Mouse (Mus musculus) limb, embryonic 13.5 days (tissue): ENCODE measurements at regions not wholly inside any gene's neighbourhood (a gene's known extent, or its start where the extent isn't known, plus 50 kb on each side); places are given as distances from the start of the nearest gene placed in this dataset.
"Not testable (repeated sequence)": the region's sequence is repeated elsewhere in the genome, so short reads cannot be mapped to it uniquely, and the experiment has no call there.

ENCODE experiments used
- ATAC-seq: fragments of 200-750 bp; cut with Nextera tagmentation; 2 replicates; pipeline ENCODE4 v1.8.0; 2017; ENCODE audit warnings: low read depth, moderate number of reproducible peaks, moderate TSS enrichment; ENCODE audit not compliant: low FRiP score
- H3K27ac ChIP-seq: fragments of 300-500 bp; sonication (generic); 2 replicates; pipeline ENCODE4 v1.5.1; 2015; ENCODE audit warnings: inconsistent platforms, mild to moderate bottlenecking, moderate library complexity
- H3K27me3 ChIP-seq: fragments of 300-500 bp; sonication (generic); 2 replicates; pipeline ENCODE4 v1.6.1; 2015; ENCODE audit warnings: mild to moderate bottlenecking, inconsistent platforms
- H3K36me3 ChIP-seq: fragments of 300-500 bp; sonication (generic); 2 replicates; pipeline ENCODE4 v1.6.1; 2015; ENCODE audit warnings: inconsistent platforms, mild to moderate bottlenecking, moderate library complexity
- H3K4me1 ChIP-seq: fragments of 300-500 bp; sonication (generic); 2 replicates; pipeline ENCODE4 v1.6.1; 2015; ENCODE audit warnings: inconsistent platforms
- H3K4me2 ChIP-seq: fragments of 300-500 bp; sonication (generic); replicated peaks from 2 replicates; pipeline ENCODE4 v1.6.1; 2015; ENCODE audit warnings: inconsistent platforms, mild to moderate bottlenecking, moderate library complexity
- H3K4me3 ChIP-seq: fragments of 300-500 bp; sonication (generic); 2 replicates; pipeline ENCODE4 v1.5.1; 2015; ENCODE audit warnings: moderate library complexity, mild to moderate bottlenecking, inconsistent platforms
- H3K9ac ChIP-seq: fragments of 300-500 bp; sonication (generic); 2 replicates; pipeline ENCODE4 v1.6.1; 2015; ENCODE audit warnings: mild to moderate bottlenecking, inconsistent platforms
- H3K9me3 ChIP-seq: fragments of 300-500 bp; sonication (generic); 2 replicates; pipeline ENCODE4 v1.6.1; 2016; ENCODE audit warnings: inconsistent platforms
- WGBS: fragments of 180-500 bp; shearing (Covaris S2); methylation state at CpG from one replicate; pipeline ENCODE4 v1.1.7; 2015; 5-methylcytosine and 5-hydroxymethylcytosine counted together

DNA sequence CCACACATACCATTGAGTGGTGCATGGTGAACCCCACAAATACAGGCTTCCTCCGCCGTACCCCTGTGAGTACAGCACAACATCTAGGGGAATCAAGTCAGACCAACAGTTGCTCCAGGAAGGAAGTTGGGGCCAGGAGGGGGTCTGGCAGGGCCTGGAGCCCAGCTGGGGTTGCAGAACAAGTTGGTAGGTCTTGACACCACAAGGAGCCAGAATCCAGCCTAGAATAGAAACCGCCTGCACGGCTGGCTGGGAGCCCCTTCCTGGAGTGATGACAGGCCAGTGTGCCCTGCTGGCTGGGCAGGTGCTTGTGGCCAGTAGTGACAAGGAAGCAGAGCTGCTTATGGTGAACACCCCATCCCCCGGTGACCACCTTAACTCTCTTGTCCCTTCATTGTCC lies 83.9 kb upstream of the Med13l start:
- Histone ChIP-seq H3K4me1 (peaks cover 38% of the 10 kb centered on the region), H3K27ac (no peak overlapping the region)

DNA sequence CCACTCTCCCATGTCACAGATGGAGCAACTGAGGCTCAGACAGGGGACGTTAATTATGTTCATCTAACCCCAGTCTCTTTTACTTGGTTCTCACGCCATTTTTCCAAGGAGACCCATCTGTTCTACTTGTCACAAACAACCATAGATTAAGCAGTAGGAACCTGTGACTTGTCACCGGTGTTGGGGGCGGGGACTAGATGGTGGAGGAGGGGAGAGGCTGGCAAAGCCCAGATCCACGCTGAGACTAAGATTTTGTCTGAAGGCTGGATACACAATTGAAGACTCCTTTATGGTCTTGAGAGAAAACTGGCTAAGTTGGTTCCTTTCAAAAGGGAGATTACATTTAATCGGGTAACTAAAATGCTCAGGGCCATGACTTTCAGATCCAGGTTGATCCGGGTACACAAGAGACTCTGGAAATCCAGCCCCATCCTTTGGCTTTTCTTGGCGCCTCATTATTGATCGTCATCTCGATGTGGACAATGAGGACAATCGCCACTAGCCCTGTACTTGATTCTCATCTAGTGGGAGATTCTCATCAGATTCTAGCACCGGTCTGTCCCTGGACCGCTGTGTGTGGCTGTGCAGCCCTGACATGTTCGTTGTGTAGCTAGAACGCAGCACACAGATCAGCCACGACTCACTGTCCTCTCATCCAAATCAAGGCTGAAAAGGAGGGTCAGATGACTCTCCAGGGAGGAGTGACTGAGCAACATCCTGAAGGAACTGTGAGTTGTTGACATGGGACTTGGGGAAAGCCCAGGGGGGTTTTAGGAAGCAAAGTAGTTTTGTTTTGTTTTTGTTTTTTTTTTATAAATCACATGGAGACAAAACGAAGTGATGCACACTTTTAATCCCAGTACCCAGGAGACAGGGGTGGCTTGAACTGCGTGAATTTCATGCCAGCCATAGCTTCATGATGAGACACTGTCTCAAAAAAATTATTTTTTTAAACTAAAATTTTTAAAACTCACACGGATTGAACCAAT lies 83.1 kb upstream of the Med13l start:
- Histone ChIP-seq H3K4me2 (peak overlapping the region; percentile 61), H3K27me3 (no peaks in the 10 kb centered on the region), H3K9ac (0 out of 2 replicates have a peak overlapping the region, but pooled peaks have one; percentile 26), H3K27ac (peak overlapping the region; percentile 28; the same call in 1 of the 2 replicates), H3K4me3 (peak overlapping the region; percentile 33), H3K9me3 (no peaks in the 10 kb centered on the region), H3K36me3 (no peaks in the 10 kb centered on the region), H3K4me1 (peaks cover 37% of the 10 kb centered on the region)
- 59% methylated on average over 19 of the region's 19 CpGs for WGBS
- no peak for ATAC-seq

More for the DNA sequence above, 83.9 kb upstream of the Med13l start:
- WGBS = 76% methylated on average over 5 of the region's 5 CpGs
- no peak overlapping the region for H3K9ac ChIP-seq
- ATAC-seq = no peak
- H3K4me2 ChIP-seq = no peak overlapping the region
- H3K27me3 ChIP-seq = no peaks in the 10 kb centered on the region
- no peaks in the 10 kb centered on the region for H3K9me3 ChIP-seq
- H3K4me3 ChIP-seq = no peak overlapping the region
- H3K36me3 ChIP-seq = no peaks in the 10 kb centered on the region

DNA sequence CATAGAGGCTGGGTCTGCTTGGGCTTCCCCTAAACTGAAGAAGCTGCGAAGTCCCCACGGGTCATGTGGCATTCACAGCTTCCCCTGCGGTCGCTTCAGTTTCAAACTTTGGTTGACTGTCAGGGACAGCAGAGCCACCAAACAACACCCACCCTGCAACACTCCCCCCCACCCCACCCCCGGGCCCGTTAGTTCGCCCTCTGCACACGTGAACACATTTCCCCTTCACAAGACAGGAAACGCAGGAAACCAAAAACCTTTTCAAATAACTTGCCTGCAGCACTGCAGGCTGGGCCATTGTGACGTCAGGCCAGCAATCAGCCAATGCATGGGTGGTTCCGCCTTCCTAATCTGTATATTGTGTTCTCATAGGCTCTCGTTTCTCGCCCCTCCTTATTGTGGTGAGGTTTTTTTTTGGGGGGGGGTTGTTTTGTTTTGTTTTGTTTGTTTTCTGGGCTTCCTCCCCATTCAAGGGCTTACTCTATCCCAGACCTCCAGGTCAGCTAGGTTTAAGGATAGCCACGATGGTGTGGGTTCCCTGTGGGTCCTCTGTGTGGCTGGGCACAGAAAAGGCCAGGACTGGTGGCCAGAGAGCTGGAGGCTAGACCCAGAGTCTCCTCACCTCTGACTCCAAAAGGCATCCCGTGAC lies 82.2 kb upstream of the Med13l start:
- Histone ChIP-seq H3K36me3 (no peaks in the 10 kb centered on the region), H3K9me3 (no peaks in the 10 kb centered on the region), H3K27me3 (no peaks in the 10 kb centered on the region), H3K4me3 (peak overlapping the region; percentile 33), H3K4me2 (peak overlapping the region; percentile 61), H3K9ac (0 out of 2 replicates have a peak overlapping the region, but pooled peaks have one; percentile 26), H3K27ac (peak overlapping the region; percentile 65), H3K4me1 (peaks cover 37% of the 10 kb centered on the region)
- ATAC-seq = peak; percentile 89
- WGBS = 3% methylated on average over 15 of the region's 15 CpGs

DNA sequence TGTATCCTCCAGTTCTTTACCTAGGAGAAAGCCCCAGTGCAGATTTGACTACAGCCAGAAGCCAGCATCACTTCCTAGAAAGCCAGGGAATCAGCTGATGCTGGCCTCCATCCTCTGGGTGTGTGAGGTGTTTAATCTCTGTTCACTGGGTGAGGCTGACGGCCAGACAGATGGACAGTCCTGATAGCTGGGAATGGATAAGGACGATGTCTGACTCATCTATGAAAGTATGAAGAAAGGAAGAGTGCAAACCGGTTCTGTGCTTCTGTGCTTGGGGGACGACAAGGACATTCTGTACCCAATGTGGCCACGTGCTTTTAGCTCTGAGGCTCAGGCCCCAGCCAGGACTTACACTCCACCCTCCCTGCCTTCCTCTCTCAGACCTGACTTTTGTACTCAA lies 80.5 kb upstream of the Med13l start:
- Histone ChIP-seq H3K27me3 (no peaks in the 10 kb centered on the region), H3K4me3 (no peak overlapping the region), H3K9me3 (no peaks in the 10 kb centered on the region), H3K4me1 (peaks cover 39% of the 10 kb centered on the region), H3K36me3 (no peaks in the 10 kb centered on the region), H3K9ac (no peak overlapping the region), H3K4me2 (no peak overlapping the region), H3K27ac (no peak overlapping the region)
- WGBS = 76% methylated on average over 5 of the region's 5 CpGs
- no peak for ATAC-seq

DNA sequence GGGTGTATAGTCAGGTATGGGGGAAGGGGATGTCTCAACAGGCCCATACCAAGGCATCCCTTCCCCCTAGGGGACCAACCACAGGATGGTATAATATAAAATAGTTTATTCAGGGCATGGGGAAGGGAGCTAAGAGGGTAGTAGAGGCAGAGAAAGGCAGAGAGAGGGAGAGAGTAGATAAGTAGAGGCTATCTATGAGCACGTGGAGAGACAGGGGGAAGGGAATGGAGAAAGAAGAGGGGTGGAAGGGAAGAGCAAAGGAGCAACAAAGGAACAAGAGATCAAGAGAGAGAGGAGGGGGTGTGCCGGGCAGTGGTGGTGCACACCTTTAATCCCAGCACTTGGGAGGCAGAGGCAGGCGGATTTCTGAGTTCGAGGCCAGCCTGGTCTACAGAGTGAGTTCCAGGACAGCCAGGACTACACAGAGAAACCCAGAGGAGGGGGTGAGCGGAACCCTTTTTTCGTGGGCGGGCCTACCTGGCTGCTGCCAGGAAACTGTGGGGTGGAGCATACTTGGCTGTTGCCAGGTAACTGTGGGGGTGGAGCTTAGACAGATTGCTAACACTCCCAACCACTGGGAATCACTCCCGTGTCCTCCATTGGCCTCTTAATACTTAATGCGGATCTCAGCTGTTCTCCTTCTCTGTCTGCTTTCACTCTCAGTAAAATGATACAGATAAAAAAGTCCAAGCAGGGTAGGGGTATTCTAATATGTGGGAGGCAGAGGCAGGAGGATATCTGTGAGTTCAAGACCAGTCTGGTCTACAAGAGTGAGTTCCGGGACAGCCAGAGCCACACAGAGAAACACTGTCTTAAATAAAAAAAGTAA lies 79.3 kb upstream of the Med13l start:
- H3K36me3 ChIP-seq = no peaks in the 10 kb centered on the region
- no peak overlapping the region for H3K27ac ChIP-seq
- 74% methylated on average over 10 of the region's 10 CpGs for WGBS
- H3K4me2 ChIP-seq = no peak overlapping the region
- H3K4me3 ChIP-seq = no peak overlapping the region
- no peaks in the 10 kb centered on the region for H3K27me3 ChIP-seq
- H3K9me3 ChIP-seq = no peaks in the 10 kb centered on the region
- no peak for ATAC-seq
- no peak overlapping the region for H3K9ac ChIP-seq
- peaks cover 35% of the 10 kb centered on the region for H3K4me1 ChIP-seq

DNA sequence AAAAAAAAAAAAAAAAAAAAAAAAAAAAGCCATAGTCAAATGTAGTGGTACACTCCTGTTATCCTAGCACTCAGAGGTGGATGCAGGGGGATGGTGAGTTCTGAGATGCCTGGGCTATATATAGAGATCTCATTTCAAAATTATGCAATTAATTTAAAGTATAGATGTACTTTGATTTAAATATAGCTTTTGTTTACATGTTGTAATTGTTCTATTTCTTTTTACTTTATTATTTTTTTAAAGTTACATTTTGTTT lies 78.8 kb upstream of the Med13l start:
- Histone ChIP-seq H3K4me1 (peaks cover 29% of the 10 kb centered on the region), H3K9ac (no peak overlapping the region), H3K4me2 (no peak overlapping the region), H3K4me3 (no peak overlapping the region), H3K27ac (no peak overlapping the region), H3K9me3 (no peaks in the 10 kb centered on the region), H3K36me3 (no peaks in the 10 kb centered on the region), H3K27me3 (no peaks in the 10 kb centered on the region)
- ATAC-seq = no peak

DNA sequence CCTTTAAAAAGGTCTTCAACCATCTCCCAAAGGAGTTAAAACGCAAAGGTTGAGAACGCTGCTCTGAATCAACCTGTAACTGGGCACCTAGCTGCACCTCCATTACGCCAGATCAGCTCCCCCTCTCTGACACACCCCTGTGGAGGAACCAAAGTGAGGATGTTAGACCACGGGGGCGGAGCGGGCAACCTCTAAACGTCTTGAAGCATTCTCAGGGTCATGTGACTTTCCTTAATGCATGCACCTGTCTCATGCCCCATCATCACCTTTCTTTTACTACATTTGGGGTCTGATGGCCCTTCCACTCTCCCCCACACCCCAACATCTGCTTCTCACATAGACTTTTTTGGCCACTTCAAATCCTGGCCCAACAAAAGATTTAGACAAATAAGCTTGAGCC lies 77.9 kb upstream of the Med13l start:
- H3K9ac ChIP-seq = no peak overlapping the region
- H3K36me3 ChIP-seq = no peaks in the 10 kb centered on the region
- H3K27ac ChIP-seq = no peak overlapping the region
- H3K4me3 ChIP-seq = no peak overlapping the region
- H3K27me3 ChIP-seq = no peaks in the 10 kb centered on the region
- no peak overlapping the region for H3K4me2 ChIP-seq
- H3K9me3 ChIP-seq = no peaks in the 10 kb centered on the region
- WGBS = 48% methylated on average over 7 of the region's 7 CpGs
- ATAC-seq = no peak
- H3K4me1 ChIP-seq = peaks cover 21% of the 10 kb centered on the region

DNA sequence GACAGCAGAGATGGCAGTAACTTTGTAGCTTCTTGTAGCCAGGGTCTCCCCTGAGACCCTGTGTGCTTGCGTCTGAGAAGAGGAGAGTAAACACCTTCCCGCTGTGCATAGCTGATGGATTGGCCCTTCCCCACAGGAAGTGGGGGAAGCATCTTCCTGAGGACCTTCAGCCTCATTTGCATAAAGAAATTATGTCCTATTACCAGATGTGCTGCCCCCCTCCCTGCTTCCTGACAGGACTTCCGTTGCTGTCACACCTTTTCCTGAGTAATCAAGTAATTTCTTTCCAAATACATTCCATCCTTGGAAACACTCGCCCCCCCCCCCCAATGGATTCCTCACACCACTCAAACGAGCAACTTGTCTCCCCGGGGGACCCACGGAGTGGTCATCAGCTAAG lies 77.5 kb upstream of the Med13l start:
- Histone ChIP-seq H3K4me1 (peaks cover 16% of the 10 kb centered on the region), H3K27me3 (no peaks in the 10 kb centered on the region), H3K27ac (no peak overlapping the region), H3K9me3 (no peaks in the 10 kb centered on the region), H3K4me3 (no peak overlapping the region), H3K4me2 (0 out of 2 replicates have a peak overlapping the region, but pooled peaks have one; percentile 14), H3K9ac (no peak overlapping the region), H3K36me3 (no peaks in the 10 kb centered on the region)
- ATAC-seq = no peak
- 13% methylated on average over 7 of the region's 7 CpGs for WGBS

DNA sequence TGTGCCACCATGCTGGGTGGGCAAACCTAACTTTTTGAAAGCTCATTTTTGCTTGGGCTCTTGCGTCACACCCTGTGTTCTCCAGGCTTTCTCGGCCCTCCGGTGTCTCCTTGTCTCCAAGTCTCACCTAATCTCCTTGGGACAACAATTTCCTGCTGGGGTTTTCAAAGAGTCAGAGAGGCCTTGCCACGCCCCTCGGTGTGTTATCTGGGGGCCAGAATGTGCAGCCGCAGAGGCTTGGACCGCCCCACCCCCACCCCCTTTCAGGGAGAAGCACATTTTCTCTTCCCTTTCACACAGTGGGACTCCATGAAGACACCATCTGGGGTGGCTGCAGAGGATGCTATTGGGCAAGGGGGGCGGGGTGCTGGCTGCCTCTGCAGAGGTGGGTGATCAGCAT lies 76.9 kb upstream of the Med13l start:
- H3K4me2 ChIP-seq = 0 out of 2 replicates have a peak overlapping the region, but pooled peaks have one; percentile 14
- 15% methylated on average over 8 of the region's 8 CpGs for WGBS
- no peak overlapping the region for H3K27ac ChIP-seq

DNA sequence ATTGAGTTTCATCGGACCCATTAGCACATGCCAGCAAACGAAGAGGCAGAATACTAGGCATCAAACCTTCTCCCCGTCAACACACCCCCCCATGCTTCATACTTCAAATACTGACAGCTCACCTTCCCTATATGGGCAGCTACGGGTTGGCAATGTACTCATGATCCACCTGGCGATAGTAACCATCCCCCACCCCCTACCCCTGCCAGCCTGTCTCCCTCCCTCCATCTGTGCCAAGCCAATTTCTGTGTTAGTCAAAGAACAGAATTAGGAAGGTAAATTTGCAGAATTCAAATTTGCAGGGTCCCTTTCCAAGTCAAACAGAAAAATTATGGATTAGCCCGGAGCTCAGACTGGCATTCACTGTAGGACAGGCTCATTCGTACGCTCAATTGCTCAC lies 75.3 kb upstream of the Med13l start:
- no peaks in the 10 kb centered on the region for H3K36me3 ChIP-seq
- no peak overlapping the region for H3K4me3 ChIP-seq
- 90% methylated on average over 8 of the region's 8 CpGs for WGBS
- H3K4me1 ChIP-seq = peaks cover 12% of the 10 kb centered on the region
- no peak overlapping the region for H3K27ac ChIP-seq
- no peak overlapping the region for H3K9ac ChIP-seq
- no peaks in the 10 kb centered on the region for H3K27me3 ChIP-seq
- H3K4me2 ChIP-seq = no peak overlapping the region
- no peaks in the 10 kb centered on the region for H3K9me3 ChIP-seq
- ATAC-seq = no peak

More for the DNA sequence above, 76.9 kb upstream of the Med13l start:
- Histone ChIP-seq H3K4me1 (peaks cover 13% of the 10 kb centered on the region), H3K36me3 (no peaks in the 10 kb centered on the region), H3K9me3 (no peaks in the 10 kb centered on the region), H3K27me3 (no peaks in the 10 kb centered on the region), H3K4me3 (no peak overlapping the region), H3K9ac (no peak overlapping the region)
- ATAC-seq = no peak

DNA sequence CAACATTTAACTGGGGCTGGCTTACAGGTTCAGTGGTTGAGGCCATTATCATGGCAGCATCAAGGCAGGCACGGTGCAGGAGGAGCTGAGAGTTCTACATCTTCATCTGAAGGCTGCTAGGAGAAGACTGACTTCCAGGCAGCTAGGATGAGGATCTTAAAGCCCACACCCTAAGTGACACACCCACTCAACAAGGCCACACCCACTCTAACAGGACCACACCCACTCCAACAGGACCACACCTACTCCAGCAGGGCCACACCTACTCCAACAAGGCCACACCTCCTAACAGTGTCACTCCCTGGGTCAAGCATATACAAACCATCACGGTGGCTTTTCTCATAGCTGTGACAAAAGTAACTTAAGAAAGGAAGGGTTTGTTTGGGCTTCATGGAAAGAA lies 68.0 kb upstream of the Med13l start:
- not testable (repeated sequence) for H3K9ac ChIP-seq, H3K4me2 ChIP-seq, H3K27me3 ChIP-seq, H3K4me3 ChIP-seq, ATAC-seq, H3K36me3 ChIP-seq, H3K27ac ChIP-seq, H3K9me3 ChIP-seq
- peaks cover 11% of the 10 kb centered on the region for H3K4me1 ChIP-seq
- 93% methylated on average over 2 of the region's 2 CpGs for WGBS
